Mouse (Mus musculus): ENCODE measurements around the gene Slc4a10. TPM values are rescaled to one million over a fixed set of nuclear protein-coding genes. Genes with fewer than 3 reads are reported as not detected.

The Slc4a10 gene
- polyA plus RNA-seq, 1 experiment from 2014 or later, result 0.21 TPM

DNA sequence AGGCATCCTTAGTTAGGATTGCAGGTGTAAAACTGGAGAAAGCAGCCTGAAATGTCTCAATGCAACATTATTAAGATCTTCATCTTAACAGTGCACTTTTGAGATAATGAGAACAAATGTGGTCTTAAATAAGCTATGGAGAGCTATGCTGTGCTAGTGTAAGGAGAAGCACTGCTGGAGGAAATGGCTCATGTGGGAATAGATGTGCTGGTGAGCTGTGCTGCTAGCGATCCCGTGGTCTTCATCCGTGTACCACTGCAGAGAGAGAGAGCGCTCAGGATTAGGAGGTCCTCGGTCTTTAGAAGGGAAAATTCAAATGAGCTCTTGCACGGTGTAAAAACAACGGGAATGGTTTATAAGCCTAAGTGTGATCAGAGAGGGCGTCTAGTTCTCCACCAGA lies 286.2 kb downstream of the Slc4a10 start:
- Histone ChIP-seq H3K9me3 (replicated peaks; ENCODE audit: control insufficient read depth, low read length) (no peaks in the 10 kb centered on the region), H3K4me2 (ENCODE audit: low read depth, low read length) (no peak overlapping the region), H3K4me3 (replicated peaks; ENCODE audit: low read length) (no peak overlapping the region), H3K4me1 (ENCODE audit: control insufficient read depth, insufficient read depth, low read length) (no peaks in the 10 kb centered on the region), H3K27me3 (ENCODE audit: control insufficient read depth, insufficient read depth, low read length) (no peaks in the 10 kb centered on the region), H3K36me3 (ENCODE audit: control insufficient read depth, insufficient read depth, low read length) (no peaks in the 10 kb centered on the region), H3K27ac (ENCODE audit: low read length) (no peak overlapping the region), H3K9ac (ENCODE audit: low read length) (no peak overlapping the region)
- WGBS, result 81% methylated on average over 8 of the region's 8 CpGs
- no peak for ATAC-seq (ENCODE audit: insufficient read depth, low FRiP score)

DNA sequence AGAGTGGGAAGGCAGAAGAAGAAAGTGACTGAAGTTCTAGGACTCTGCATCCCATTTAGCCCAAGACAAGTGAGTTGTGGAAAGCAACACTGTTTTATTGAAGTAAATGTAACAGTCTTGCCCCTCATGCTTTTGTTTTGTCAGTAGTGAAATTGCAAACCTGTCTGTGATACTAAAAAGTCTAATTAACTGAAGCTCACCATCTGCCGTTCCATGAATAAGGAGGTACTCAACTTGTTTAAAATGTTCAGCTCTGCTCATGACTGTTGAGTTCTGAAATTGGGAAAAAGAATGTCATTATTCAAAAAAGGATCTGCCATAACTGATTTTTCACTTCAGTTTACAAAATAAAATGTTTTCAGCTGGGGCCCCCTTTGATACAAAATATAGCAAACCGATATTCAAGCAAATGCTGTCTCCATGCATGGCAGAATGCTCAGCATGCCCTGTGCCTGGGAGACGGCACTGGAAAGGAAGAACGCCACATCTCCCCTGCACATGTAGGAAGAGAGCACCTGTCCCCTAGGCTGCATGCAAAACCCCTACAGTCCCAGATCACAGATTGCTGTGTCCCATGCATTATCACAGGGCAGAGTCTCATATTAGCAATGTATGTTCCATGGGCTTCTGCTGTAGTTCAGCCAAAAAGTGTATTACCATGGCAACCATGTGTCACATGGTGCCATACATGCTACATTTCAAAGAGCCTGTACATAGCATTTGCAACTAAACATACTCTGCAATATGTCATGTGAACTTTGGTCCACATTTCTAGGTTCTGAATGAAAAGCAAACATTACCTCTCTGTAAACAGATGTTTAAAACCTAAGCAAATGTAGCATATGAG lies 288.4 kb downstream of the Slc4a10 start:
- no peak overlapping the region for H3K4me3 ChIP-seq (replicated peaks; ENCODE audit: low read length)
- no peak for ATAC-seq (ENCODE audit: insufficient read depth, low FRiP score)
- H3K4me1 ChIP-seq (ENCODE audit: control insufficient read depth, insufficient read depth, low read length), result no peaks in the 10 kb centered on the region
- H3K27ac ChIP-seq (ENCODE audit: low read length), result no peak overlapping the region
- no peaks in the 10 kb centered on the region for H3K36me3 ChIP-seq (ENCODE audit: control insufficient read depth, insufficient read depth, low read length)
- WGBS, result 80% methylated on average over 4 of the region's 4 CpGs
- no peak overlapping the region for H3K4me2 ChIP-seq (ENCODE audit: low read depth, low read length)
- no peaks in the 10 kb centered on the region for H3K27me3 ChIP-seq (ENCODE audit: control insufficient read depth, insufficient read depth, low read length)
- no peaks in the 10 kb centered on the region for H3K9me3 ChIP-seq (replicated peaks; ENCODE audit: control insufficient read depth, low read length)
- H3K9ac ChIP-seq (ENCODE audit: low read length), result no peak overlapping the region

DNA sequence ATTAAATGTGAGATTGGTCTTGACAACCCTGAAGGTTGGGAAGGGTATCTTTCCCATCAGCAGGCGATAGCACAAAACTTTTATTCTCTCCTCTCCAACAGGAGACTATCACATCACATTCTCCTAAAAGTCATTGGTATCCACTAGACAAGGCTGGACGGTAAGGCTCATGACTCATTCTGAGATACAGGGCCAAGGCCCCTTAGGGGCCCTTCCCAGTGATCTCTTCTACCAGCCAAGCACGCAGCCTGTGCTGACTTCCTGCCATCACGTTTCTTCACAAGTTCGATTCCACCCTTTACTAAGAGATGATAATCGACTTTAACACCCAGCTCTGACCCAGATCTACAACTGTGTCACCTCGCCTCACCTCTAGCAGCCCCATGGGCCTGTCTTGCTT lies 290.8 kb downstream of the Slc4a10 start:
- WGBS, result 85% methylated on average over 7 of the region's 7 CpGs

DNA sequence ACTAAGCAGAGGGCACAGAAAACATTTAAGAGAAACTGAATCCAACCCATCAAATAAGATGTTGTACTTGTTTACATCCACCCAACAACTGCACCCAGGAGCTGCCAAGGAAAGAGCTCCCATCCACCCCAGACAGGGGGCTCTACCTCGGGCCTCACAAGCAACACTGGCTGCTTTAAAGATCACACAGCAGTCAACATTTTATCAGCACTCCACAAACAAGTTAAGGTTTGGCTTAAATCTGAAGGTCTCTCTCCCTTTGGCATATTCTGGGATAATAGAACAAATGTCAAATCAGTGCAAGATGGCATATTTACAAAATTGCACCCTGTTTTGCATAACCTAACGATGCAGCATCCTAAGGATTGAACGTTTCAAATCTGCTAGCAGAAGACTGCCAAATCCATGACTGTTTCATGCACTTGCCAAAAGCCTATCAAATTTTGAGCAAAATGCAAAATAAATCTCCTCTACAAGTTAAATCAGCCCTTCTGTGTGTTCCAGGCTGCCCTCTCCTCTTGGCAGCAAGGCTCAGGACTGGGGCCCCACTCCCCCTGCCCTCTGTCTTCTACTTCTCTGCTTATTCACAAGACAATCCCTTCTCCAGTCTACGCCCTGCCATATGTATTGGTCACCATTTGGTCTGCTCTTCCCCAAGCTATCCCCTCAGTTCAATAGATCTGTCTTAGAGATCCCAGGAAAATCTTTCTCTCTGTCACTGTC lies 293.1 kb downstream of the Slc4a10 start:
- WGBS, result 66% methylated on average over 4 of the region's 4 CpGs
- no peaks in the 10 kb centered on the region for H3K27me3 ChIP-seq (ENCODE audit: control insufficient read depth, insufficient read depth, low read length)
- no peak overlapping the region for H3K27ac ChIP-seq (ENCODE audit: low read length)
- ATAC-seq (ENCODE audit: insufficient read depth, low FRiP score), result no peak
- no peak overlapping the region for H3K9ac ChIP-seq (ENCODE audit: low read length)
- H3K4me3 ChIP-seq (replicated peaks; ENCODE audit: low read length), result no peak overlapping the region
- H3K4me2 ChIP-seq (ENCODE audit: low read depth, low read length), result no peak overlapping the region
- H3K36me3 ChIP-seq (ENCODE audit: control insufficient read depth, insufficient read depth, low read length), result no peaks in the 10 kb centered on the region
- no peaks in the 10 kb centered on the region for H3K9me3 ChIP-seq (replicated peaks; ENCODE audit: control insufficient read depth, low read length)
- H3K4me1 ChIP-seq (ENCODE audit: control insufficient read depth, insufficient read depth, low read length), result no peaks in the 10 kb centered on the region

More for the DNA sequence above, 290.8 kb downstream of the Slc4a10 start:
- Histone ChIP-seq H3K4me3 (replicated peaks; ENCODE audit: low read length) (no peak overlapping the region), H3K4me1 (ENCODE audit: control insufficient read depth, insufficient read depth, low read length) (no peaks in the 10 kb centered on the region), H3K4me2 (ENCODE audit: low read depth, low read length) (no peak overlapping the region), H3K27me3 (ENCODE audit: control insufficient read depth, insufficient read depth, low read length) (no peaks in the 10 kb centered on the region), H3K36me3 (ENCODE audit: control insufficient read depth, insufficient read depth, low read length) (no peaks in the 10 kb centered on the region), H3K27ac (ENCODE audit: low read length) (no peak overlapping the region), H3K9ac (ENCODE audit: low read length) (no peak overlapping the region), H3K9me3 (replicated peaks; ENCODE audit: control insufficient read depth, low read length) (no peaks in the 10 kb centered on the region)
- no peak for ATAC-seq (ENCODE audit: insufficient read depth, low FRiP score)

DNA sequence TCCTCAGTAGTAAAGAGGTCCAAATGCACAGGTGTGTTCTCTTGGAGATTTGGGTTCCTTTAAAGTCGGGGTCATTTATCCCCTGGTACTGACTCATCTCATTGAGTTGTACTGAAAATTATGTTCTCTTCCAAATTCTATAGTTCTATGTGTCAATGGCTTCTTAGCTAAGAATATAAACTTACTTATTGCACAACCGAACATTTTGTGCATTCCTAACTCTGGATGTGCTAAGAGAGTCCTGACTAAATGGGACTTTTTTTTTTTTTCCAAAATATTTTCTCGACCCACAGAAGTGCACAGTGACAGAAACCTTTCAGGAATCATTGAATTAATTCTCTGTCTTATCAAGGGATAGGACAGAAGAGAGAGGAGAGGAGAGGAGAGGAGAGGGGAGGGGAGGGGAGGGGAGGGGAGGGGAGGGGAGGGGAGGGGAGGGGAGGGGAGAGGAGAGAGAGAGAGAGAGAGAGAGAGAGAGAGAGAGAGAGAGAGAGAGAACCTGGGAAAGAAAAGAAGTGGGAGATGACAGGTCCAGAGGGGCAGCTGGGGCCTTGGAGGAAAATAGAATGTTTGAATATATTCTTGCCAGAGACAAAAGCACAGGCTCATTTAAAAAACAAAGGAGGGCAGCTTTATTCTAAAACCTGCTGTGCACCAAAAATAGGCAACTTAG lies 294.9 kb downstream of the Slc4a10 start:
- no peaks in the 10 kb centered on the region for H3K4me1 ChIP-seq (ENCODE audit: control insufficient read depth, insufficient read depth, low read length)
- H3K27ac ChIP-seq (ENCODE audit: low read length), result no peak overlapping the region
- no peaks in the 10 kb centered on the region for H3K9me3 ChIP-seq (replicated peaks; ENCODE audit: control insufficient read depth, low read length)
- no peak for ATAC-seq (ENCODE audit: insufficient read depth, low FRiP score)
- no peak overlapping the region for H3K4me2 ChIP-seq (ENCODE audit: low read depth, low read length)
- no peaks in the 10 kb centered on the region for H3K36me3 ChIP-seq (ENCODE audit: control insufficient read depth, insufficient read depth, low read length)
- WGBS, result 66% methylated on average over 3 of the region's 3 CpGs
- no peak overlapping the region for H3K9ac ChIP-seq (ENCODE audit: low read length)
- H3K4me3 ChIP-seq (replicated peaks; ENCODE audit: low read length), result no peak overlapping the region
- no peaks in the 10 kb centered on the region for H3K27me3 ChIP-seq (ENCODE audit: control insufficient read depth, insufficient read depth, low read length)

DNA sequence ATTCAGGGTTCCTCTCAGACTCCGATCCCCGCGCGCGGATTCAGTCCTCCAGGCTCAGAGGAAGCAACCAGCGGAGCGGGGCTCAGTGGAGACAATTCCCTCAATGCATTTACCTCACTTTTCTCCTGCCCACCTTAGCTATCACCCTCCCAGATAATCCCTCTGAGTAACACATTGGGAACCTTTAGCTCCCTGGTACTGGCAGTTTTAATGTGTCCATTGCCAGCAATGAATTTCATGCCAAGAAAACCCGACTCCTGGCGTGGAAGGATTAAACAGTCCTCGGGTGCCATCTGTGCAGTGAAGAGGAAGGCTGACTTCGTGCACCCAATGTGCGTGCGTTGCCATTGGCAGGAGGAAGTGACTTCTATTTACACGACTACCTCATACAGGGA lies 295.5 kb downstream of the Slc4a10 start:
- no peak for ATAC-seq (ENCODE audit: insufficient read depth, low FRiP score)
- no peak overlapping the region for H3K9ac ChIP-seq (ENCODE audit: low read length)
- H3K36me3 ChIP-seq (ENCODE audit: control insufficient read depth, insufficient read depth, low read length), result no peaks in the 10 kb centered on the region
- H3K4me1 ChIP-seq (ENCODE audit: control insufficient read depth, insufficient read depth, low read length), result no peaks in the 10 kb centered on the region
- H3K9me3 ChIP-seq (replicated peaks; ENCODE audit: control insufficient read depth, low read length), result no peaks in the 10 kb centered on the region
- no peaks in the 10 kb centered on the region for H3K27me3 ChIP-seq (ENCODE audit: control insufficient read depth, insufficient read depth, low read length)
- 58% methylated on average over 14 of the region's 14 CpGs for WGBS
- H3K4me3 ChIP-seq (replicated peaks; ENCODE audit: low read length), result no peak overlapping the region
- no peak overlapping the region for H3K4me2 ChIP-seq (ENCODE audit: low read depth, low read length)
- no peak overlapping the region for H3K27ac ChIP-seq (ENCODE audit: low read length)

DNA sequence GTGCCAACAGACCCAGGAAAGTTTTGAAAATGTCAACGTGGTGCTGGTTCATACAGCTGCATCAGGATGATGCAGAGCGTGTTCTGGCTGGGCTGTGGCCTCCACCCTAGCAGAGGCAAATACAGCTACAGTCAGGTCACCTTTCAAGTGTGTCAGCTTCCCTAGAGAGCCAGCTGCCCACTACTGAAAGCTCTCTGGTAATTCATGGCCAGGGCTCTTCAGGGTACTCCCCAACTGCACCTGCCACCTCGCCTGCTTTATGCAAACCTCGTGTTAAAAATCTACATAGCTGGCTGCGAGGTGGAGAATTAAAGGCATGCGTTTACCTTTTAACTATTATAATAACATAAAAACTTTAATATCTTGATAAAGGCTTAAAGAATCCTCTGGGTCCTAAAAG lies 298.1 kb downstream of the Slc4a10 start:
- WGBS, result 49% methylated on average over 6 of the region's 6 CpGs
- no peak for ATAC-seq (ENCODE audit: insufficient read depth, low FRiP score)

DNA sequence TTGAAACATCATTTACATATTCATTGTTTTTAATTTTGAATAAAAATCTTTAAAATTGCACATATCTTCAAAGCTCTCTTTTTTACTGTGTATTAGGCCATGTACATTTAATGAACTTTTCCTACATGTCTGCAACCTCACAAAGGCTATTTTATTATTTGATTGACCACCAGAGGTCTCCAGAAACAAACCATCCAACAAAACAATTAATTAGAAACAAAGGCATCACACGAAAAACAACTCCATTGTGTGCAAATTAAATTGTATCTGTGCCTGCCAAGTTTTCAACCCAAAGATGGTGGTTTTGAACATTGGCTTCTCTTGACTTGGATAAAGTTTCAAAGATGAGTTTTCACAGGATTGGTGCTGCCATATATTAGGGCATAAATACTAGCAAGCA lies 300.5 kb downstream of the Slc4a10 start:
- Histone ChIP-seq H3K36me3 (ENCODE audit: control insufficient read depth, insufficient read depth, low read length) (no peaks in the 10 kb centered on the region), H3K4me1 (ENCODE audit: control insufficient read depth, insufficient read depth, low read length) (no peaks in the 10 kb centered on the region), H3K4me3 (replicated peaks; ENCODE audit: low read length) (no peak overlapping the region), H3K27ac (ENCODE audit: low read length) (no peak overlapping the region), H3K9ac (ENCODE audit: low read length) (no peak overlapping the region), H3K9me3 (replicated peaks; ENCODE audit: control insufficient read depth, low read length) (no peaks in the 10 kb centered on the region), H3K4me2 (ENCODE audit: low read depth, low read length) (no peak overlapping the region), H3K27me3 (ENCODE audit: control insufficient read depth, insufficient read depth, low read length) (no peaks in the 10 kb centered on the region)
- ATAC-seq (ENCODE audit: insufficient read depth, low FRiP score), result no peak
- 22% methylated on average over 1 of the region's 1 CpGs for WGBS

More for the DNA sequence above, 298.1 kb downstream of the Slc4a10 start:
- no peak overlapping the region for H3K27ac ChIP-seq (ENCODE audit: low read length)
- no peaks in the 10 kb centered on the region for H3K4me1 ChIP-seq (ENCODE audit: control insufficient read depth, insufficient read depth, low read length)
- no peak overlapping the region for H3K4me2 ChIP-seq (ENCODE audit: low read depth, low read length)
- H3K4me3 ChIP-seq (replicated peaks; ENCODE audit: low read length), result no peak overlapping the region
- H3K9ac ChIP-seq (ENCODE audit: low read length), result no peak overlapping the region
- H3K9me3 ChIP-seq (replicated peaks; ENCODE audit: control insufficient read depth, low read length), result no peaks in the 10 kb centered on the region
- no peaks in the 10 kb centered on the region for H3K27me3 ChIP-seq (ENCODE audit: control insufficient read depth, insufficient read depth, low read length)
- H3K36me3 ChIP-seq (ENCODE audit: control insufficient read depth, insufficient read depth, low read length), result no peaks in the 10 kb centered on the region

DNA sequence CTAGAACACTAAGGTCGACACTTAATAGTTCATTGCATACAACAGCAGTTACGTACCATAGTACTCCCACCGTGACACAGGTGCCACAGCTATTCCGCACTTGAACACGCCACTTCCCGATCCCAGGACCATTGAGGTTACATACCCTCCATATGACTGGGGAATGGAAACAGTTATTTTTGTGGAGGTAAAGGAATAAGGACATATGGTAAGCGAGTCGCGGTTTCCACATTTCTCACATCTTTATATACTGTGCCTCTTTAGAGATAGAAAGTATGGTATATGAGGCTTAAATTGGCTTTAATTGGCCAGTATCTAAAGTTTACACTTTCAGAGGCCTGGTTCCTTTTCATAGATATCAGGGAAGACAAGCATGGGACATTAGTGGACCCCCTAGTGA lies 301.5 kb downstream of the Slc4a10 start:
- WGBS, result 93% methylated on average over 9 of the region's 9 CpGs
- H3K4me3 ChIP-seq (replicated peaks; ENCODE audit: low read length), result no peak overlapping the region

More for the DNA sequence above, 301.5 kb downstream of the Slc4a10 start:
- Histone ChIP-seq H3K27me3 (ENCODE audit: control insufficient read depth, insufficient read depth, low read length) (no peaks in the 10 kb centered on the region), H3K4me1 (ENCODE audit: control insufficient read depth, insufficient read depth, low read length) (no peaks in the 10 kb centered on the region), H3K9me3 (replicated peaks; ENCODE audit: control insufficient read depth, low read length) (no peaks in the 10 kb centered on the region), H3K36me3 (ENCODE audit: control insufficient read depth, insufficient read depth, low read length) (no peaks in the 10 kb centered on the region), H3K27ac (ENCODE audit: low read length) (no peak overlapping the region), H3K4me2 (ENCODE audit: low read depth, low read length) (no peak overlapping the region), H3K9ac (ENCODE audit: low read length) (no peak overlapping the region)
- ATAC-seq (ENCODE audit: insufficient read depth, low FRiP score), result no peak
